Mouse (Mus musculus) left cerebral cortex, postnatal 10 days (tissue): ENCODE measurements at regions not wholly inside any gene's neighbourhood (a gene's known extent, or its start where the extent isn't known, plus 50 kb on each side); places are given as distances from the start of the nearest gene placed in this dataset.
A peak's percentile ranks its signal among the peaks of the same experiment; 100 is the strongest.

Source experiments
- DNase-seq, 2 experiments: peaks; one replicate each; pipeline ENCODE4 v3.0.0; 2021 to 2022; ENCODE audit warnings: low spot score in 2 of 2, mixed read lengths in 1 of 2; ENCODE audit errors: extremely low spot score in 1 of 2
- intact Hi-C: fragments of 180-260 bp; cut with DNase I; formaldehyde crosslinking; loops from one replicate; pipeline ENCODE4 v1.15.1; 2025

DNA sequence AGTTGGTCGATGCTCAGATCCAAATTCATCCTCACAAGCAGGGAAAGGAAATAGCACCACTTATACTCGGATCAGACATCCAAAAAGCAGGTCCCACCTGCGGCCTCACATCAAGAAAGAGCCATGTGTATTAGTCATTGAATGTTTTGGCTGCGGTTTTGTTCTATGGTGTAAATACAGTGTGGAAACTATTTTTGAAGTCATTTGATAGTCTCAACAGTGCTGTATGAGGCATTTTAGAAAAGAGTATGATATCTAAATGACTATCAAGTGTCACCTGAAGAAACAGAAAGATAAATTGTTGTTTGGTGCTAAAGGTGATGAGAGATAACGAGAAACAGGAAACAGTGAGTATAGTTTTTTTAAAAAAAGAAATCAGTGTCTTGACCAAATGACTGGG, 74.7 kb downstream of the Cep44 start:
- intact Hi-C loops: no loop called here
- no peak for DNase-seq

GRCm38 (mm10) chr8:56475138-56475537, 75.7 kb downstream of the Cep44 start:
- DNase-seq: peak in 1 of 2 experiments; percentile 16

GRCm38 (mm10) chr8:56474335-56474734, 76.5 kb downstream of the Cep44 start:
- intact Hi-C loops: no loop called here
- DNase-seq: no peak

More at GRCm38 (mm10) chr8:56475138-56475537, 75.7 kb downstream of the Cep44 start:
- intact Hi-C loops: no loop called here

GRCm38 (mm10) chr8:56465091-56465490, 85.8 kb downstream of the Cep44 start:
- intact Hi-C loops: no loop called here
- DNase-seq: no peak

DNA sequence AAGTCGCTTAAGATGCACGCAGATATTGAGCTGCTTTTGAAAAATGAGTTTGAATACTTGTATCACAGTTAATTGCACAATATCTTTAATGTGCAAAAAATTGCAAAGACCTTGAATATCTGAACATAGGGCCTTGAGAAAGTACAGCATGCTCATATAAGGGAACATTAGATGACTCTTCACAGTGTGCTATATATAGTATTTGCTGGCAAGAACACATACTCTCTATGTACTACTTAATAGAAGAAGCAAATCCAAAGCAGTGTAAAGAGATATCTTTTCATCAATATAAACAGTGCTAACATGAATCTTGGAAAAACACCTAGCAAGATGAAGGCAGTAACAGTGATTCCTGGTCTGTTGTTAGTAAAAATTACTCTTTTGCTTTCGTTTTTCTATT, 99.9 kb downstream of the Cep44 start:
- intact Hi-C loops: no loop called here

GRCm38 (mm10) chr8:56443676-56444075, 107.2 kb downstream of the Cep44 start:
- no peak for DNase-seq
- intact Hi-C loops: no loop called here

More for the DNA sequence above, 99.9 kb downstream of the Cep44 start:
- no peak for DNase-seq

DNA sequence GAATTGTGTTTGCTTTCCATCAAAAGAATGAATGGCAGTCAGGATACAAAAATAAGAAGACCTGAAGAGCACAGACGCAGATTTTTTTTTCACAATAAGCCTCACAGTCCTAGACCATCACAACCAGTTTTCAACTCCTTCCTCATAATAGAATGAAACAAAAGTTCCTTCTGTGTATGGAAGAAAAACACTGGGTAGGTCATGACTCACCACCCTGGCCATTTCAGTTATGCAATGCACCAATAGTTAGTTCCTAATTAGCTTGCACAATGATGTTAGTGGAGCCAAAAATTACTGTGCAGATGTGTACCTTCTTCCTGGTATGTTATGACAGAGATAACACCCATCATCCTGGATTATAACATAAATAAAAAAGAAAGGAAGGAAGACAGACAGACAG, 111.4 kb downstream of the Cep44 start:
- intact Hi-C loops: no loop called here
- DNase-seq: no peak

DNA sequence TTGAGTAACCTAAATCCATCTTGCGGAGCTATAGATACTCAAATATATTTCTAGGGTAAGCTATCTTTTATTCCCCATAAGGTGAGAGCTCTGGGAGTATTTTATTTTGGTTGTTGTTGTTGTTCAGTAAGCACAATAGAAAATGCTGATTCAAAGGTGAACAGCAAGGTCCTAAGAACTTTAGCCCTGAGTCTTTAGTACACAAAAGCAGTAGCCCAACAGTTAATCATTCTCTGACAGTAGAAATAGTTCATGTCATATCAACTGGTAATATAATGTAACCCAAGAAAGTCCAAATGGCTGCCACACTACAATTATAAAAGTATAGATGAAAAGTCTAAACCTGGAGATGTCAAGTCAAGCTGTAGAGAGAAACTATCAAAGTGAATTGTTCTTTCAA, 116.0 kb downstream of the Cep44 start:
- intact Hi-C loops: no loop called here
- no peak for DNase-seq

- DNase-seq: no peak
- intact Hi-C loops: no loop called here
These were observed 117.6 kb downstream of the Hpgd start for GRCm38 (mm10) chr8:56412026-56412425.

- intact Hi-C loops: no loop called here
- DNase-seq: no peak
These were observed 116.0 kb downstream of the Hpgd start for GRCm38 (mm10) chr8:56410412-56410811.

- no peak for DNase-seq
- intact Hi-C loops: no loop called here
These were observed 112.9 kb downstream of the Hpgd start for GRCm38 (mm10) chr8:56407267-56407666.

- intact Hi-C loops: no loop called here
- DNase-seq: no peak
These were observed 111.9 kb downstream of the Hpgd start for GRCm38 (mm10) chr8:56406317-56406716.

DNA sequence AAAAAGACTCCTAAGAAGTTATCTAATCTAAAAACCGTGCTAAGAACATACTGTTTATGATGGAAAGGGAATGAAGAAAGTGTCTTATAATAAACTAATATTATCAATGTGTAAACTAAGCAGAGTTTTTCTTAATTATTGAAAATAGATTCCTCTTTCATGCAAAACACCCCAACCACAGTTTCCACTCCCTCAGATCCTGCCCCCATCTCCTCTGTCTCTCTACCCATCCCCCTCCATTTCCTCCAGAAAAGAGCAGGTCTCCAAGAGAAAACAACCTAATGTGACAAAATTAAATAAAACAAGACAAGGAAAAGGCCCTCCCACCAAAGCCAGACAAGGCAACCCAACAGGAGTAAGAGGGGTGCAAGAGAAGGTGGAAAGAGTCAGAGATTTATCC, 103.2 kb downstream of the Hpgd start:
- DNase-seq: no peak
- intact Hi-C loops: no loop called here

- intact Hi-C loops: no loop called here
- no peak for DNase-seq
These were observed 102.0 kb downstream of the Hpgd start for GRCm38 (mm10) chr8:56396352-56396751.

GRCm38 (mm10) chr8:56392626-56393025, 98.2 kb downstream of the Hpgd start:
- intact Hi-C loops: no loop called here
- no peak for DNase-seq

- no peak for DNase-seq
- intact Hi-C loops: no loop called here
These were observed 97.8 kb downstream of the Hpgd start for GRCm38 (mm10) chr8:56392158-56392557.
